Mouse (Mus musculus): Measurements from ENCODE around the gene Phf3. TPM values are rescaled to one million over a fixed set of nuclear protein-coding genes. Genes with fewer than 3 reads are reported as not detected.

The Phf3 gene
- total RNA-seq (2014; rRNA removed) (41.4 and 48.5 TPM in 2 replicates), polyA plus RNA-seq (2012; rRNA removed) (11.7 and 14.2 TPM in 2 replicates)

GRCm38 (mm10) chr1:30873541-30874260 is at the start of gene Phf3:
TSS of gene Phf3 (minus strand) at chr1:30873921.
- no peaks in the 10 kb centered on the region for H3K27me3 ChIP-seq (ENCODE audit: control insufficient read depth, insufficient read depth, low read length)
- H3K79me2 ChIP-seq (ENCODE audit: control insufficient read depth, insufficient read depth, low read length), result peaks cover 5% of the 10 kb centered on the region; the same call in 1 of the 2 replicates
- peak within 1 kb of the TSS; percentile 99 for H3K9ac ChIP-seq (ENCODE audit: low read depth, low read length)
- TF ChIP-seq CTCF (IDR thresholded peaks at IDR 0.05; ENCODE audit: low read depth, low read length) (no peak), POLR2A (IDR thresholded peaks at IDR 0.05; ENCODE audit: extremely low read depth, insufficient read depth, low read length) (peak; percentile 71; the same call in 1 of the 2 replicates)
- H3K4me1 ChIP-seq (ENCODE audit: control insufficient read depth, insufficient read depth, low read length), result peaks cover 13% of the 10 kb centered on the region
- DNase-seq (ENCODE audit: extremely low read depth, low read depth, low spot score), result peak; percentile 74
- WGBS, result under 1% methylated on average over 75 of the region's 85 CpGs
- H3K36me3 ChIP-seq (ENCODE audit: control insufficient read depth, insufficient read depth, low read length), result 0 out of 2 replicates have a peak, but pooled peaks cover 2% of the 10 kb centered on the region
- peak within 1 kb of the TSS; percentile 98 for H3K4me3 ChIP-seq (ENCODE audit: insufficient read depth, low read depth, low read length)
- peak within 1 kb of the TSS; percentile 98 for H3K27ac ChIP-seq (replicated peaks; ENCODE audit: insufficient read depth, low read depth, low read length)

- 84% methylated on average over 3 of the region's 3 CpGs for WGBS
These were observed 48.5 kb upstream of the Phf3 start for GRCm38 (mm10) chr1:30922237-30922636.

GRCm38 (mm10) chr1:30921252-30921651 is 47.5 kb upstream of the Phf3 start:
- Histone ChIP-seq H3K9ac (ENCODE audit: low read depth, low read length) (no peak overlapping the region), H3K4me3 (ENCODE audit: insufficient read depth, low read depth, low read length) (no peak overlapping the region), H3K79me2 (ENCODE audit: control insufficient read depth, insufficient read depth, low read length) (no peaks in the 10 kb centered on the region), H3K27ac (replicated peaks; ENCODE audit: insufficient read depth, low read depth, low read length) (no peak overlapping the region), H3K27me3 (ENCODE audit: control insufficient read depth, insufficient read depth, low read length) (no peaks in the 10 kb centered on the region), H3K36me3 (ENCODE audit: control insufficient read depth, insufficient read depth, low read length) (no peaks in the 10 kb centered on the region), H3K4me1 (ENCODE audit: control insufficient read depth, insufficient read depth, low read length) (no peaks in the 10 kb centered on the region)
- no peak for DNase-seq (ENCODE audit: extremely low read depth, low read depth, low spot score)
- TF ChIP-seq POLR2A (IDR thresholded peaks at IDR 0.05; ENCODE audit: extremely low read depth, insufficient read depth, low read length), result no peak
- no peak for TF ChIP-seq CTCF (IDR thresholded peaks at IDR 0.05; ENCODE audit: low read depth, low read length)

More at GRCm38 (mm10) chr1:30922237-30922636, 48.5 kb upstream of the Phf3 start:
- Histone ChIP-seq H3K79me2 (ENCODE audit: control insufficient read depth, insufficient read depth, low read length) (no peaks in the 10 kb centered on the region), H3K4me1 (ENCODE audit: control insufficient read depth, insufficient read depth, low read length) (no peaks in the 10 kb centered on the region), H3K27ac (replicated peaks; ENCODE audit: insufficient read depth, low read depth, low read length) (no peak overlapping the region), H3K9ac (ENCODE audit: low read depth, low read length) (no peak overlapping the region), H3K27me3 (ENCODE audit: control insufficient read depth, insufficient read depth, low read length) (no peaks in the 10 kb centered on the region), H3K36me3 (ENCODE audit: control insufficient read depth, insufficient read depth, low read length) (no peaks in the 10 kb centered on the region), H3K4me3 (ENCODE audit: insufficient read depth, low read depth, low read length) (no peak overlapping the region)
- TF ChIP-seq CTCF (IDR thresholded peaks at IDR 0.05; ENCODE audit: low read depth, low read length) (no peak), POLR2A (IDR thresholded peaks at IDR 0.05; ENCODE audit: extremely low read depth, insufficient read depth, low read length) (no peak)
- DNase-seq (ENCODE audit: extremely low read depth, low read depth, low spot score), result no peak

GRCm38 (mm10) chr1:30920620-30921177 is 47.0 kb upstream of the Phf3 start:
- Histone ChIP-seq H3K9ac (ENCODE audit: low read depth, low read length) (no peak overlapping the region), H3K79me2 (ENCODE audit: control insufficient read depth, insufficient read depth, low read length) (no peaks in the 10 kb centered on the region), H3K36me3 (ENCODE audit: control insufficient read depth, insufficient read depth, low read length) (no peaks in the 10 kb centered on the region), H3K27me3 (ENCODE audit: control insufficient read depth, insufficient read depth, low read length) (no peaks in the 10 kb centered on the region), H3K4me3 (ENCODE audit: insufficient read depth, low read depth, low read length) (no peak overlapping the region), H3K4me1 (ENCODE audit: control insufficient read depth, insufficient read depth, low read length) (no peaks in the 10 kb centered on the region), H3K27ac (replicated peaks; ENCODE audit: insufficient read depth, low read depth, low read length) (no peak overlapping the region)
- 97% methylated on average over 1 of the region's 1 CpGs for WGBS
- peak; percentile 74 for DNase-seq (ENCODE audit: extremely low read depth, low read depth, low spot score)
- TF ChIP-seq CTCF (IDR thresholded peaks at IDR 0.05; ENCODE audit: low read depth, low read length), result peak; percentile 32
- no peak for TF ChIP-seq POLR2A (IDR thresholded peaks at IDR 0.05; ENCODE audit: extremely low read depth, insufficient read depth, low read length)

GRCm38 (mm10) chr1:30910172-30910571 is 36.5 kb upstream of the Phf3 start:
- no peak for DNase-seq (ENCODE audit: extremely low read depth, low read depth, low spot score)
- no peaks in the 10 kb centered on the region for H3K79me2 ChIP-seq (ENCODE audit: control insufficient read depth, insufficient read depth, low read length)
- no peak overlapping the region for H3K27ac ChIP-seq (replicated peaks; ENCODE audit: insufficient read depth, low read depth, low read length)
- H3K36me3 ChIP-seq (ENCODE audit: control insufficient read depth, insufficient read depth, low read length), result no peaks in the 10 kb centered on the region
- WGBS, result 73% methylated on average over 3 of the region's 3 CpGs
- H3K4me3 ChIP-seq (ENCODE audit: insufficient read depth, low read depth, low read length), result no peak overlapping the region
- H3K27me3 ChIP-seq (ENCODE audit: control insufficient read depth, insufficient read depth, low read length), result no peaks in the 10 kb centered on the region
- TF ChIP-seq CTCF (IDR thresholded peaks at IDR 0.05; ENCODE audit: low read depth, low read length) (no peak), POLR2A (IDR thresholded peaks at IDR 0.05; ENCODE audit: extremely low read depth, insufficient read depth, low read length) (no peak)
- H3K9ac ChIP-seq (ENCODE audit: low read depth, low read length), result no peak overlapping the region
- no peaks in the 10 kb centered on the region for H3K4me1 ChIP-seq (ENCODE audit: control insufficient read depth, insufficient read depth, low read length)

- Histone ChIP-seq H3K79me2 (ENCODE audit: control insufficient read depth, insufficient read depth, low read length) (no peaks in the 10 kb centered on the region), H3K27me3 (ENCODE audit: control insufficient read depth, insufficient read depth, low read length) (no peaks in the 10 kb centered on the region), H3K9ac (ENCODE audit: low read depth, low read length) (no peak overlapping the region), H3K4me3 (ENCODE audit: insufficient read depth, low read depth, low read length) (no peak overlapping the region), H3K36me3 (ENCODE audit: control insufficient read depth, insufficient read depth, low read length) (no peaks in the 10 kb centered on the region), H3K27ac (replicated peaks; ENCODE audit: insufficient read depth, low read depth, low read length) (no peak overlapping the region), H3K4me1 (ENCODE audit: control insufficient read depth, insufficient read depth, low read length) (no peaks in the 10 kb centered on the region)
- no peak for DNase-seq (ENCODE audit: extremely low read depth, low read depth, low spot score)
- TF ChIP-seq CTCF (IDR thresholded peaks at IDR 0.05; ENCODE audit: low read depth, low read length) (no peak), POLR2A (IDR thresholded peaks at IDR 0.05; ENCODE audit: extremely low read depth, insufficient read depth, low read length) (no peak)
- 61% methylated on average over 4 of the region's 4 CpGs for WGBS
These were observed 35.1 kb upstream of the Phf3 start for GRCm38 (mm10) chr1:30908797-30909196.
